Mouse (Mus musculus) neural tube, embryonic 11.5 days (tissue): ENCODE measurements at regions not wholly inside any gene's neighbourhood (a gene's known extent, or its start where the extent isn't known, plus 50 kb on each side); places are given as distances from the start of the nearest gene placed in this dataset.

ENCODE experiments used
- ATAC-seq: fragments of 200-750 bp; cut with Nextera tagmentation; 2 replicates; pipeline ENCODE4 v1.8.0; 2017; ENCODE audit warnings: moderate number of reproducible peaks, mild to moderate bottlenecking, moderate TSS enrichment, moderate library complexity; ENCODE audit not compliant: insufficient read depth, low FRiP score, low TSS enrichment
- DNase-seq: peaks from one replicate; pipeline ENCODE4 v3.0.0-alpha.2; 2015; ENCODE audit warnings: low spot score
- H3K27ac ChIP-seq: fragments of 300-500 bp; sonication (generic); 2 replicates; pipeline ENCODE4 v1.5.1; 2014; ENCODE audit warnings: low read depth, mild to moderate bottlenecking, low read length
- H3K27me3 ChIP-seq: fragments of 300-500 bp; sonication (generic); 2 replicates; pipeline ENCODE4 v1.6.1; 2014; ENCODE audit warnings: mild to moderate bottlenecking, low read length, mixed read lengths; ENCODE audit not compliant: control insufficient read depth, insufficient read depth
- H3K36me3 ChIP-seq: fragments of 300-500 bp; sonication (generic); 2 replicates; pipeline ENCODE4 v1.6.1; 2014; ENCODE audit warnings: mild to moderate bottlenecking, low read length, moderate library complexity, mixed read lengths; ENCODE audit not compliant: control insufficient read depth, insufficient read depth
- H3K4me1 ChIP-seq: fragments of 300-500 bp; sonication (generic); 2 replicates; pipeline ENCODE4 v1.6.1; 2014; ENCODE audit warnings: low read length, mixed read lengths; ENCODE audit not compliant: control insufficient read depth, insufficient read depth
- H3K4me2 ChIP-seq: fragments of 300-500 bp; sonication (generic); 2 replicates; pipeline ENCODE4 v1.6.1; 2014; ENCODE audit warnings: low read depth, mild to moderate bottlenecking, moderate library complexity
- H3K4me3 ChIP-seq: fragments of 300-500 bp; sonication (generic); 2 replicates; pipeline ENCODE4 v1.5.1; 2014; ENCODE audit warnings: low read depth, low read length
- H3K9ac ChIP-seq: fragments of 300-500 bp; sonication (generic); 2 replicates; pipeline ENCODE4 v1.6.1; 2014; ENCODE audit warnings: mild to moderate bottlenecking, low read length
- H3K9me3 ChIP-seq: fragments of 300-500 bp; sonication (generic); 2 replicates; pipeline ENCODE4 v1.6.1; 2016; ENCODE audit warnings: low read length; ENCODE audit not compliant: control insufficient read depth
- WGBS: fragments of 180-500 bp; shearing (Covaris S2); extraction: QIAGEN DNeasy Blood & Tissue Kit; methylation state at CpG from one replicate; pipeline ENCODE4 v1.1.7; 2014; 5-methylcytosine and 5-hydroxymethylcytosine counted together

DNA sequence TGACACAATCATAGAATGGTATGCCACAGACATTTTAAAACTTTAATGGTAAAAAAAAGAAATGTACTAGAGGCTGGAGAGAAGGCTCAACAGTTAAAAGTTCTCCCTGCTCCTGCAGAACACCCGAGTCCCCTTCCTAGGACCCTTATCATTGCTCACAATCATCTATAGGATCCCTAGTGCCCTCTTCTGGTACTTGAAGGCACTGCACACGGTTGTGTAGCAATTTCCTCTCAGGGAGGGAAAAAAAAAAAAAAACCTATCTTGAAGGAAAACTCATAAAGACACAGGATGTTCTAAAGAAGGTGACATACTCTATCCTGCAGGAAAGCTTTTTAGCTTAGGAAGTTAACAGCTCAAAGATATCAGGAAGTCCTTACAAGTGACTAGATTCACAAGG, 154.4 kb upstream of the Lmcd1 start:
- Histone ChIP-seq H3K27me3 (no peaks in the 10 kb centered on the region), H3K9ac (no peak overlapping the region), H3K36me3 (no peaks in the 10 kb centered on the region), H3K4me1 (no peaks in the 10 kb centered on the region), H3K4me3 (no peak overlapping the region), H3K9me3 (no peaks in the 10 kb centered on the region), H3K27ac (no peak overlapping the region), H3K4me2 (no peak overlapping the region)
- ATAC-seq (no peak), DNase-seq (peak; percentile 16)
- 57% methylated on average over 2 of the region's 2 CpGs for WGBS

GRCm38 (mm10) chr6:112133522-112133921, 140.0 kb upstream of the Lmcd1 start:
- Histone ChIP-seq H3K36me3 (no peaks in the 10 kb centered on the region), H3K9ac (no peak overlapping the region), H3K27me3 (no peaks in the 10 kb centered on the region), H3K27ac (no peak overlapping the region), H3K9me3 (no peaks in the 10 kb centered on the region), H3K4me1 (no peaks in the 10 kb centered on the region), H3K4me2 (no peak overlapping the region), H3K4me3 (no peak overlapping the region)
- DNase-seq, result peak; percentile 27
- no peak for ATAC-seq
- WGBS, result 29% methylated on average over 3 of the region's 3 CpGs

DNA sequence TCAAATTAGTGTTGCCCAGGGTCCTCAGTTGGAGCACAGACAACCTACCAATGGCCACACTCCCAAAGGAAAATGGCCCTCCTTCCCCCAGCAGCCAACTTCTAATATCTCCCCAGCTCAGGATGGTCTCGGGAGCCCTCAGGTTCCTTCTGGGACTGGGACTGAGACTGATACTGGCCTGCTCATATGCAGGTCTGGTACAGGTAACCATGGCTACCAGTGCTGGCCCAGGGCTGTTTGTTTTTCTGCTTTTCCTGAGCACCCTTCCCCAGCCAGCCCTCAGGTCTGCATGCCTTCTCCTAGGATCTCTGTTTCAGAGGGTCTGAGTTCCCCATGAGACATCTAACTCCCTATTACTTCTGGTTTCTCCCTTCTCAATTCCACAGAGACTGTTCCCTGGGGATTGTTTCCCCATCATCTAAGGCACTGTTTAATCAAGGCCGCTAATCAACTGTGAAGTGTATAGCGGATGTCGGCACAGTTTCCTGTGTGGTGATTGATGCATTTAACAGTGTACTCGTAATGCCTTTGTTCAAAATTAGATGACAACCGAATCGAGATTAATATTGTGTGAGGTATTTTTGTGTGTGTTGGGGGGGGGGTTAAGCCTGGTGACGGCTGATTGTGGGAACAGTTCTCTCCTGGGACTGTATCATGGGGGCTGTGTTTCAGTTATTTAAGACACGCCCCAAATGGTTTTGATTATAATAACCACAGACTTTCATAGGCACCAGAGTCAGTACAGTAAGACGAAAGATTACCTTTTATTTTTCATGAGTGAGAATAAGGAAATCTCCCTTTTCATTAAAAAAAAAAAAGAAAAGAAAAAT, 120.8 kb upstream of the Lmcd1 start:
- no peak for DNase-seq
- Histone ChIP-seq H3K27ac (no peak overlapping the region), H3K4me2 (no peak overlapping the region), H3K27me3 (no peaks in the 10 kb centered on the region), H3K36me3 (no peaks in the 10 kb centered on the region), H3K9me3 (no peaks in the 10 kb centered on the region), H3K9ac (no peak overlapping the region), H3K4me1 (no peaks in the 10 kb centered on the region), H3K4me3 (no peak overlapping the region)
- peak; percentile 50; the same call in 1 of the 2 replicates for ATAC-seq
- 73% methylated on average over 10 of the region's 10 CpGs for WGBS

DNA sequence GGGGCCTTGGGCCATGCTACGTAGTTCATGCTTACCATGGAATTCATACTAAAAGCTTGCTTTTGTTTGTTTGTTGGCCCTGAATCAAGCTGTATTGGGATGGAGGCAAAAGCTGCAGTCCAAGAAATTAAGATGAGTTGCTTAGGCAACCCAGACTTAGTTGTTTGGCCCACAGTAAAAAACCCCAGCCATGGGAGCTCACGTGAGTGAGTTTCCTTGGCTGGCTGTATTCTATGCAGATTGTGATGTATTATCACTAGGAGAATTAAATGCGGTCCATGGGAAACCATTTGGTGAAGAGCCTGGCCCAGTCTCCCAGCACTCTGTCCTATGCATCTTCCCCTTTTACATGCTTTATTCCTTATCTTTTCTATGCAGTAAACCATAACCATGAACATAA, 106.1 kb upstream of the Lmcd1 start:
- Histone ChIP-seq H3K27me3 (no peaks in the 10 kb centered on the region), H3K4me3 (no peak overlapping the region), H3K9ac (no peak overlapping the region), H3K36me3 (no peaks in the 10 kb centered on the region), H3K9me3 (no peaks in the 10 kb centered on the region), H3K4me1 (no peaks in the 10 kb centered on the region), H3K4me2 (no peak overlapping the region), H3K27ac (no peak overlapping the region)
- ATAC-seq, result no peak
- WGBS, result 83% methylated on average over 3 of the region's 3 CpGs
- DNase-seq, result no peak

GRCm38 (mm10) chr6:112176344-112176743, 97.2 kb upstream of the Lmcd1 start:
- Histone ChIP-seq H3K4me1 (no peaks in the 10 kb centered on the region), H3K4me2 (no peak overlapping the region), H3K27me3 (no peaks in the 10 kb centered on the region), H3K9ac (no peak overlapping the region), H3K27ac (no peak overlapping the region), H3K9me3 (no peaks in the 10 kb centered on the region), H3K4me3 (no peak overlapping the region), H3K36me3 (no peaks in the 10 kb centered on the region)
- ATAC-seq (no peak), DNase-seq (no peak)
- WGBS, result 25% methylated on average over 2 of the region's 2 CpGs

DNA sequence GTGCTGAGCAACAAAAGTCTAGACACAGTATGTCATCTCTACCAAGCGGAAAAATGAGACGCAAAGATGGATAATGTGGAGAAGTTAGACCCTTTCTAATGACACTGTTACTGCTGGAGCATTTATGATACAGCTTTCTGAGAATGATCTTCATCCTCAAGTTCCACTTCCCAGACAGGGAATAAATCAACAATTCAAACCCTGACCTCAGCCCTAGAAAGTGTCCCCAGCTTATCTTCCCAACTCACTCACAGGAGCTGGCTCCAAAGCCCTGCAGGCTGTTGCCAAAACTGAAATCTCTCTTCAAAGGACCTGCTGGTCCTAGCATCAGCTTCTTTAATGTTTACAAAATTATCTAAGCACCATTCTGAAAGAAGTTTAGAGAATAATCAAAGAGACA, 85.9 kb upstream of the Lmcd1 start:
- Histone ChIP-seq H3K27ac (no peak overlapping the region), H3K36me3 (no peaks in the 10 kb centered on the region), H3K4me1 (no peaks in the 10 kb centered on the region), H3K4me2 (no peak overlapping the region), H3K4me3 (no peak overlapping the region), H3K9me3 (no peaks in the 10 kb centered on the region), H3K9ac (no peak overlapping the region), H3K27me3 (no peaks in the 10 kb centered on the region)
- ATAC-seq (no peak), DNase-seq (no peak)
- WGBS, result 95% methylated on average over 2 of the region's 2 CpGs

GRCm38 (mm10) chr6:112191032-112191431, 82.5 kb upstream of the Lmcd1 start:
- Histone ChIP-seq H3K4me3 (no peak overlapping the region), H3K4me2 (no peak overlapping the region), H3K36me3 (no peaks in the 10 kb centered on the region), H3K9ac (no peak overlapping the region), H3K4me1 (no peaks in the 10 kb centered on the region), H3K27me3 (no peaks in the 10 kb centered on the region), H3K27ac (no peak overlapping the region), H3K9me3 (no peaks in the 10 kb centered on the region)
- ATAC-seq (0 out of 2 replicates have a peak, but pooled peaks have one; percentile 27), DNase-seq (peak; percentile 78)
- WGBS, result 51% methylated on average over 6 of the region's 6 CpGs

DNA sequence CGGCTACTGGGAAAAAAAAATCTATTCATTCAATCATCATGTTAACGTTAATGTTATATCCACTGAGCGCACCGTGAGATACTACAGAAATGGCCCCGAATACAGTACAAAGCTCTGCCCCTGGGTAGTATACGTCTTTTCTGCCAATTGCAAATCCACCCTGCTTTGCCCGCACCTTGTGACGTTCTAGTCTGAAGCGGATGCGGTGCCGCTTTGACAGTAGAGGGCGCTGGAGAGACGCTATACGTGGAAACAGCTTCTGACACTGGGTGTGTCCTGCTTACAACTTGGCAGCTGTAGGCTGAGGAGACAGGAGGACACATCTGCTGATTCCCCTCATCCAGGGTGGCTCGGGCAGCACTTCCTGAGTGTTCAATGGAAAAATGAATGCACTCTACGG, 76.1 kb upstream of the Lmcd1 start:
- ATAC-seq, result peak; percentile 78
- Histone ChIP-seq H3K27me3 (no peaks in the 10 kb centered on the region), H3K4me1 (no peaks in the 10 kb centered on the region), H3K4me3 (no peak overlapping the region), H3K27ac (no peak overlapping the region), H3K9me3 (no peaks in the 10 kb centered on the region), H3K36me3 (no peaks in the 10 kb centered on the region), H3K4me2 (no peak overlapping the region), H3K9ac (no peak overlapping the region)
- DNase-seq, result peak; percentile 80
- WGBS, result 11% methylated on average over 16 of the region's 16 CpGs

- WGBS, result 80% methylated on average over 4 of the region's 4 CpGs
- no peak overlapping the region for H3K27ac ChIP-seq
- H3K4me2 ChIP-seq, result no peak overlapping the region
- no peak for DNase-seq
- no peak overlapping the region for H3K4me3 ChIP-seq
- no peaks in the 10 kb centered on the region for H3K36me3 ChIP-seq
- no peaks in the 10 kb centered on the region for H3K27me3 ChIP-seq
- no peaks in the 10 kb centered on the region for H3K9me3 ChIP-seq
- ATAC-seq, result no peak
- no peaks in the 10 kb centered on the region for H3K4me1 ChIP-seq
- H3K9ac ChIP-seq, result no peak overlapping the region
Observed at GRCm38 (mm10) chr6:112199241-112199640, 74.3 kb upstream of the Lmcd1 start.
